Mouse (Mus musculus) cerebellum, adult 2 months (tissue): ENCODE data around the gene Jund.

Experiments
- CTCF ChIP-seq: fragments of 200-500 bp; IDR thresholded peaks from 2 replicates; pipeline ENCODE4 v1.5.1; 2011; ENCODE audit warnings: low read depth, mild to moderate bottlenecking, control low read depth, low read length, moderate library complexity, borderline replicate concordance; ENCODE audit not compliant: insufficient read depth
- POLR2A ChIP-seq: fragments of 200-500 bp; IDR thresholded peaks from 2 replicates; pipeline ENCODE4 v1.6.1; 2011; ENCODE audit warnings: low read length, control low read depth, borderline replicate concordance; ENCODE audit not compliant: insufficient read depth

DNA sequence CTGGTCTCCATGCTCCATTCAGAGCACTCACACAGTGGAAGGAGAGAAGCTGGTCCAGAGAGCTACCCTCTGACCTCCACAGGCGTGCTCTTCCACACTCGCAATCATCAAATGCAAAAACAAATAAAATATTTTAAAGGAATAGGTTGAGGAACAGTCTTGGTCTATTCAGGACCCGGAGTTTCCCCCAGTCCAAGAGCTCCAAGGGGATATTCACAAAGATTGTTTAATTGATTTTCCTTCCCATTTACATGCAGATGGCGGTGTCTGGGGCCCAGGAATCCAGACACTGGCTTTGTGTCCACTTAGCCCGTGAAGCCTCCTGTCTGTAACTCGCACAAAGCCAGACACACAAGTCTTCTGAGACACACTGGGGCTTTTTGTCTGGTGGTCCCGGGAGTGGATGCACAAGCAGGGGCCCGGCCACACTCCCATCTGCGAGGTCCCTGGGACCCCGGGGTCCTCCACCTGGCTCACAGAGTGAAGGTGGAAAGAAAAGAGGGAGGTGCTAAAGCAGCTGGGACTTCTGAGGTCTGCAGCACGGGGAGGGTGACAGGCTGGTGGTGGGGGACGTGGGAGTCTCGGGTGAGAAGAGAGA is 42.5 kb upstream of the Jund start:
- TF ChIP-seq CTCF (no peak), POLR2A (no peak)
